Mouse (Mus musculus) right cerebral cortex, postnatal 36 days (tissue): ENCODE data around the gene Upk2.
"Not testable (repeated sequence)": the region's sequence is repeated elsewhere in the genome, so short reads cannot be mapped to it uniquely, and the experiment has no call there.

Experiments
- DNase-seq, 2 experiments: peaks; one replicate each; pipeline ENCODE4 v3.0.0; 2022; ENCODE audit warnings: low spot score in 2 of 2, mixed read lengths in 1 of 2

Gene Upk2

DNA sequence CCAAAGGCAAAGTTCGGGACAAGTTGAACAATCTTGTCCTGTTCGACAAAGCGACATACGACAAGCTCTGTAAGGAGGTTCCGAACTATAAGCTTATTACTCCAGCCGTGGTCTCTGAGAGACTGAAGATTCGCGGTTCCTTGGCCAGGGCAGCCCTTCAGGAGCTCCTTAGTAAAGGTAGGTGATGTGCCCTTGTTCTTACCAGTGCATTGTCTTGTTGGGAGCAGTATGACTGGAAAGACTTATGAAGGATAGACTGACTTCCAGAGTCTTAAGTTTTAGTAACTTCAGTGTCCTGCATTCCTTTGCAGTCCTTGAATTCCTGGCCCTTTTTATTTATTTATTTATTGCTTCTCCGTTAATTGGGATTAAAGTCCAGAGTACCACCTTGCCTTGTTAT, 46.1 kb downstream of the Upk2 start:
- DNase-seq, result not testable (repeated sequence)

DNA sequence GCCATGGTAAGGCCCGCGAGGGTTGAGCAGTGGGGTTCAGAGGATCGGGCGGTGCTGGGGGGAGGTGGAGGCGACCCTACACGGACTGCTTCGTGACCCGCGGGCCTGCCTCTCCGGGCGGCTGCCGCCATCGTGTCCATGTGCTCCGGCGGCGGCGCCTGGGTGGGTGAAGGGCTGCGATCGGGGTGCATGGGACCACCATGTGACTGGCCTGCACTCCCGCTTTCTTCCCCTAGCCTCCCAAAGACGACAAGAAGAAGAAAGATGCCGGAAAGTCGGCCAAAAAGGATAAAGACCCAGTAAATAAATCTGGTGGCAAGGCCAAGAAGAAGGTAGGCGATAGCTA, 47.1 kb downstream of the Upk2 start:
- DNase-seq, result no peak

DNA sequence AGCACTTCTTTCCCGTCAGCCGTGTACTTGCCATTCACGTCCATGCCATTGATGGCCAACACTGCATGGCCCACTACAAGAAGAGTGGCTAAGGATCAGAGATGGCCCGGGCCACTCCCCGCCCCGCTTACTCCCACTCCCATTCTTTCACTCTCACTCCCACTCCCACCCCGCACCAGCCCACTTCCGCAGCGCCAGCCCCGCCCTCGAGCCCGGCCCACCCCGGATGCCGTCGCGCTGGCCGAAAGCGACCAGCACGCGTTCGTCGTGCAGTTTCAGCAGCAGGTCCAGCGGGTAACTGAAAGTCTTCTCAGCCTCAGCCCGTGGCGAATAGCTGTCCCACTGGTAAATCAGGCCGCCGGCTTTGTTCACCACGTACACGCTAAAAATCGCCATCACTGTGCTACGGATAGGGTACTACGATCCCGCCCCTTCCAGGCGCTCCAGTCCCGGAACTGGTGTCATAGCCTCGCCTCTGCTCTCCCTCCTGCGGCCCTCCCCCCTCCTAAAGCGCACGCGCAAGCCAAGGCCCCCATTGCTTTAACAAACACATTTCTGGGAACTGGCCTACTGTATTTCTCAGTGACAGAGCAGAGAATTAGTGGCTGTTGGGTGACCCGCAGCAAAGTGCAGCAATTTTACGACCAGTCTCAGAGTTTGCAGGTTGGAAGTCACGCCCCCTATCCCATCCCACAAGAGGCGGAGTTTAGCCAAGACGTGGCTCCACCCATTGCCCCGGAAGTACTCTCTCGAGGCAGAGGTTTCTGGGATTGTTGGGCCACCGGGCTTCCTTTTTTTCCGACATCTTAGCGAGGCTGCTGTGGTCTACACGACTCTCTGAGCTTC, 47.6 kb downstream of the Upk2 start, which contains the start of the genes Rps25 and Trappc4:
Gene Rps25, plus strand, starts transcription at position 234 of the 846 bp plus-strand sequence.
Gene Trappc4, minus strand, starts transcription at position 695 of the 846 bp plus-strand sequence.
- peak; percentile 85 to 88 for DNase-seq

DNA sequence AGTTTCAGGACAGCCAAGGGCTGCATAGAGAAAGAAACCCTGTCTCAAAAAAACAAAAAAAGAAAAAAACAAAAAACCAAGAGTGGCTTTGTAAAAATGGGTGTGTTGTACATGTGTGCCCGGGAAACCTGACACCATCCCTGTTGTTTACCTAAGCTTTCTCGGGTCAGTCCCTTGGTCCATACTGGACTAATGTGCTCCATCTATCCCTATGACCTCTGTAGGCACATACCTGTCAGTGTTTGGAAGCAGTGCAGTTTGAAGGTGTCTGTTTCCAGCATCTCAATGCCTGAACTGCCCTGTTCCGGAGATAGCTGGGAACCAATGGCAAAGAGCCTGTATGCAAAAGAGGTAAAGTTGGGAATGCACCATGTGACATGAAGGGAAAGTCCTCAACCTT, 49.8 kb downstream of the Upk2 start:
- DNase-seq, result no peak
